ENCODE assay signal across 11 mouse cellular contexts in genomic region chr15:86234517-86235441, GRCm38 (mm10). TPM values are rescaled to one million over a fixed set of nuclear protein-coding genes. Genes with fewer than 3 reads are reported as not detected.
A peak's percentile ranks its signal among the peaks of the same experiment; 100 is the strongest.
DNase-seq lines count a peak whose midpoint lies in the region; ATAC-seq and TF ChIP-seq lines count a peak whose summit lies in the region.
"Had no signal": no experiment of that assay in that cellular context is flagged by ENCODE, and none has a peak within 500 bp of the region (broad histone marks: within the 10 kb centered on the region; RNA-seq: fewer than 3 reads in every experiment).

No protein-coding gene starts in this region.

- H3K9me3 ChIP-seq in midbrain, embryonic 11.5 days (ENCODE audit: control insufficient read depth, low read length): no peaks in the 10 kb centered on the region
- H3K9me3 ChIP-seq in midbrain, embryonic 10.5 days (replicated peaks): no peaks in the 10 kb centered on the region
- H3K9me3 ChIP-seq in heart, postnatal 0 days (replicated peaks; ENCODE audit: control insufficient read depth, low read length): no peaks in the 10 kb centered on the region
- H3K9me3 ChIP-seq in neural tube, embryonic 15.5 days (replicated peaks): no peaks in the 10 kb centered on the region
- H3K9me3 ChIP-seq: forebrain, embryonic 10.5 days; neural tube, embryonic 12.5 days had no signal

- H3K4me1 ChIP-seq in midbrain, embryonic 11.5 days (ENCODE audit: control insufficient read depth, insufficient read depth, low read length): no peaks in the 10 kb centered on the region
- no peaks in the 10 kb centered on the region for H3K4me1 ChIP-seq in midbrain, embryonic 10.5 days
- H3K4me1 ChIP-seq in heart, postnatal 0 days (ENCODE audit: control insufficient read depth, insufficient read depth): peaks cover 23% of the 10 kb centered on the region
- peaks cover 11% of the 10 kb centered on the region; the same call in 1 of the 2 replicates for H3K4me1 ChIP-seq in neural tube, embryonic 15.5 days
- H3K4me1 ChIP-seq: forebrain, embryonic 10.5 days had no signal

- H3K27ac ChIP-seq in midbrain, embryonic 11.5 days (ENCODE audit: low read depth, low read length): no peak overlapping the region
- H3K27ac ChIP-seq in midbrain, embryonic 10.5 days (replicated peaks): no peak overlapping the region
- H3K27ac ChIP-seq in heart, postnatal 0 days (ENCODE audit: low read depth): peak overlapping the region; percentile 46
- no peak overlapping the region for H3K27ac ChIP-seq in neural tube, embryonic 15.5 days (replicated peaks)
- H3K27ac ChIP-seq: forebrain, embryonic 10.5 days; neural tube, embryonic 12.5 days had no signal

- TF ChIP-seq CTCF in heart, postnatal 0 days (IDR thresholded peaks at IDR 0.05; ENCODE audit: low read depth): no peak

- no peak for DNase-seq in frontal cortex, postnatal 10 days (ENCODE audit: low spot score in 2 of 2)
- DNase-seq in midbrain, embryonic 11.5 days (ENCODE audit: low spot score, missing footprints): peak; percentile 45
- DNase-seq in midbrain, embryonic 10.5 days (ENCODE audit: low spot score): no peak
- DNase-seq in heart, postnatal 0 days (ENCODE audit: low spot score): peak; percentile 55
- DNase-seq in thymus, postnatal 10 days (ENCODE audit: low spot score in 2 of 2): peak; percentile 43 to 48
- DNase-seq in spleen, postnatal 4 days (ENCODE audit: low spot score in 2 of 2): no peak
- DNase-seq: layer of hippocampus, postnatal 36 days had no signal

- H3K36me3 ChIP-seq in midbrain, embryonic 11.5 days (ENCODE audit: control insufficient read depth, insufficient read depth, low read length): no peaks in the 10 kb centered on the region
- peaks cover 13% of the 10 kb centered on the region for H3K36me3 ChIP-seq in midbrain, embryonic 10.5 days
- H3K36me3 ChIP-seq in heart, postnatal 0 days (replicated peaks; ENCODE audit: control insufficient read depth, insufficient read depth, low read length): peaks cover 12% of the 10 kb centered on the region; the same call in 1 of the 2 replicates
- peaks cover 8% of the 10 kb centered on the region; the same call in 1 of the 2 replicates for H3K36me3 ChIP-seq in neural tube, embryonic 15.5 days

- no peak overlapping the region for H3K4me2 ChIP-seq in midbrain, embryonic 11.5 days
- no peak overlapping the region for H3K4me2 ChIP-seq in heart, postnatal 0 days (ENCODE audit: low read depth, low read length)
- no peak overlapping the region for H3K4me2 ChIP-seq in neural tube, embryonic 15.5 days
- H3K4me2 ChIP-seq: neural tube, embryonic 12.5 days had no signal

- 87% methylated on average over 22 of the region's 22 CpGs for WGBS in midbrain, embryonic 11.5 days
- WGBS in midbrain, embryonic 10.5 days: 89% methylated on average over 22 of the region's 22 CpGs
- whole genome bisulfite sequencing in heart, postnatal 0 days: 65% methylated on average over 22 of the region's 22 CpGs
- 89% methylated on average over 22 of the region's 22 CpGs for WGBS in neural tube, embryonic 15.5 days

- ATAC-seq in frontal cortex, adult (ENCODE audit: low TSS enrichment): peak; percentile 83
- no peak for ATAC-seq in midbrain, embryonic 11.5 days (ENCODE audit: low FRiP score)
- peak; percentile 52 for ATAC-seq in heart, postnatal 0 days (ENCODE audit: insufficient read depth, low read depth)
- no peak for ATAC-seq in neural tube, embryonic 15.5 days (ENCODE audit: low FRiP score)

- no peak for TF ChIP-seq EP300 in heart, postnatal 0 days (IDR thresholded peaks at IDR 0.05; ENCODE audit: low read depth)

- no peak overlapping the region for H3K4me3 ChIP-seq in midbrain, embryonic 11.5 days (ENCODE audit: low read depth, low read length)
- H3K4me3 ChIP-seq in midbrain, embryonic 10.5 days: no peak overlapping the region
- H3K4me3 ChIP-seq in heart, postnatal 0 days (ENCODE audit: low read depth, low read length): no peak overlapping the region
- H3K4me3 ChIP-seq in neural tube, embryonic 15.5 days (replicated peaks): no peak overlapping the region
- H3K4me3 ChIP-seq: forebrain, embryonic 10.5 days; neural tube, embryonic 12.5 days had no signal

- H3K27me3 ChIP-seq in midbrain, embryonic 11.5 days (ENCODE audit: control insufficient read depth, insufficient read depth, low read length): no peaks in the 10 kb centered on the region
- no peaks in the 10 kb centered on the region for H3K27me3 ChIP-seq in midbrain, embryonic 10.5 days (ENCODE audit: low read depth, poor library complexity, severe bottlenecking)
- H3K27me3 ChIP-seq in heart, postnatal 0 days (ENCODE audit: control insufficient read depth, insufficient read depth, low read length): no peaks in the 10 kb centered on the region
- no peaks in the 10 kb centered on the region for H3K27me3 ChIP-seq in neural tube, embryonic 15.5 days (replicated peaks)
- H3K27me3 ChIP-seq: neural tube, embryonic 12.5 days had no signal

- H3K9ac ChIP-seq in midbrain, embryonic 11.5 days (ENCODE audit: low read length): no peak overlapping the region
- H3K9ac ChIP-seq in heart, postnatal 0 days (replicated peaks; ENCODE audit: low read depth, low read length): no peak overlapping the region
- H3K9ac ChIP-seq in neural tube, embryonic 15.5 days (replicated peaks): no peak overlapping the region
- H3K9ac ChIP-seq: neural tube, embryonic 12.5 days had no signal

RNA-seq across cellular contexts. Expression of gene Tbc1d22a, which starts 20.5 kb away (rescaled TPM):
- 6.7 and 8.1 TPM in 2 replicates for polyA plus RNA-seq in midbrain, embryonic 11.5 days (2014; fragmentation: Nextera tagmentation; extraction: Ambion mirVana)
- polyA plus RNA-seq in midbrain, embryonic 10.5 days (2016; fragmentation: Nextera tagmentation; extraction: Ambion mirVana): 10.8 and 12.5 TPM in 2 replicates
- total RNA-seq in heart, postnatal 0 days (2014; rRNA removed; ENCODE audit: low replicate concordance): 26.6 and 31.4 TPM in 2 replicates
- polyA plus RNA-seq in heart, postnatal 0 days (2015; fragmentation: Nextera tagmentation; extraction: Ambion mirVana): 9.7 and 10.0 TPM in 2 replicates
- 11.0 and 14.1 TPM in 2 replicates for polyA plus RNA-seq in neural tube, embryonic 15.5 days (2015; fragmentation: Nextera tagmentation; extraction: Ambion mirVana)

RNA-seq across cellular contexts. Expression of gene Cerk, which starts 48.8 kb away (rescaled TPM):
- polyA plus RNA-seq in midbrain, embryonic 11.5 days (2014; fragmentation: Nextera tagmentation; extraction: Ambion mirVana): 17.3 and 19.9 TPM in 2 replicates
- polyA plus RNA-seq in midbrain, embryonic 10.5 days (2016; fragmentation: Nextera tagmentation; extraction: Ambion mirVana): 13.3 and 16.8 TPM in 2 replicates
- total RNA-seq in heart, postnatal 0 days (2014; rRNA removed; ENCODE audit: low replicate concordance): 25.3 and 28.2 TPM in 2 replicates
- polyA plus RNA-seq in heart, postnatal 0 days (2015; fragmentation: Nextera tagmentation; extraction: Ambion mirVana): 12.1 and 14.5 TPM in 2 replicates
- 26.4 and 27.5 TPM in 2 replicates for polyA plus RNA-seq in neural tube, embryonic 15.5 days (2015; fragmentation: Nextera tagmentation; extraction: Ambion mirVana)

Comparison
In these comparisons a context has a peak if more than half of its experiments do, and no peak if none do; other contexts are left out.
1. DNase-seq: peak in midbrain, embryonic 11.5 days (single experiment), heart, postnatal 0 days (single experiment) and thymus, postnatal 10 days (2 of 2); none in frontal cortex, postnatal 10 days (0 of 2), midbrain, embryonic 10.5 days (single experiment) and spleen, postnatal 4 days (0 of 2).
2. ATAC-seq: peak in frontal cortex, adult (single experiment) and heart, postnatal 0 days (single experiment); none in midbrain, embryonic 11.5 days (single experiment) and neural tube, embryonic 15.5 days (single experiment).